In genomic region chr9:39674820-39675219, GRCm38 (mm10) we compare ENCODE assay signal across 11 mouse cellular contexts. TPM values are rescaled to one million over a fixed set of nuclear protein-coding genes. Genes with fewer than 3 reads are reported as not detected.
"Had no signal": no experiment of that assay in that cellular context is flagged by ENCODE, and none has a peak within 500 bp of the region (broad histone marks: within the 10 kb centered on the region; RNA-seq: fewer than 3 reads in every experiment).

No protein-coding gene starts in this region.

- DNase-seq: retina, postnatal 1 day; right cerebral cortex, adult 18-20 months; right cerebral cortex, postnatal 14 days; right cerebral cortex, postnatal 25 days; right cerebral cortex, postnatal 4 days; spleen, adult 18-20 months; thymus, adult 18-20 months; thymus, adult 2 months; thymus, postnatal 14 days; thymus, postnatal 4 days had no signal

RNA-seq across cellular contexts. Expression of gene Olfr963, which starts 7.8 kb away (rescaled TPM):
- total RNA-seq: neutrophil, adult 5-6 weeks had no signal

RNA-seq across cellular contexts. Expression of gene Olfr961, which starts 29.9 kb away (rescaled TPM):
- total RNA-seq: neutrophil, adult 5-6 weeks had no signal

RNA-seq across cellular contexts. Expression of gene Olfr149, which starts 32.1 kb away (rescaled TPM):
- total RNA-seq: neutrophil, adult 5-6 weeks had no signal

RNA-seq across cellular contexts. Expression of gene Olfr965, which starts 36.3 kb away (rescaled TPM):
- total RNA-seq: neutrophil, adult 5-6 weeks had no signal

RNA-seq across cellular contexts. Expression of gene Olfr960, which starts 53.6 kb away (rescaled TPM):
- total RNA-seq: neutrophil, adult 5-6 weeks had no signal
